Mouse (Mus musculus) inflammation-experienced regulatory T-cells, adult 6 months (primary cell): Measurements from ENCODE around the gene Cbfa2t2. TPM values are rescaled to one million over a fixed set of nuclear protein-coding genes. Genes with fewer than 3 reads are reported as not detected.
A peak's percentile ranks its signal among the peaks of the same experiment; 100 is the strongest.

ENCODE experiments used
- ATAC-seq: one replicate; pipeline ENCODE4 v1.8.0; 2017
- polyA plus RNA-seq, 3 experiments: library from polyadenylated mRNA; unstranded; fragments of 100-300 nt; shearing (Covaris generic); gene quantifications; one replicate each; pipeline ENCODE4 v1.2.1; 2017

Gene Cbfa2t2
- polyA plus RNA-seq, 3 experiments from 2014 or later, result 18.9 to 26.6 (median 25.6) TPM

GRCm38 (mm10) chr2:154426188-154426904 is 9.9 kb upstream of the Cbfa2t2 start:
- ATAC-seq, result no peak

- no peak for ATAC-seq
Observed at GRCm38 (mm10) chr2:154426905-154427852, 9.1 kb upstream of the Cbfa2t2 start.

GRCm38 (mm10) chr2:154427853-154428360 is 8.4 kb upstream of the Cbfa2t2 start:
- ATAC-seq, result no peak

GRCm38 (mm10) chr2:154430566-154430965 is 5.7 kb upstream of the Cbfa2t2 start:
- no peak for ATAC-seq

- no peak for ATAC-seq
Observed at GRCm38 (mm10) chr2:154432696-154433095, 3.6 kb upstream of the Cbfa2t2 start.

GRCm38 (mm10) chr2:154433391-154433790 is 2.9 kb upstream of the Cbfa2t2 start:
- ATAC-seq, result no peak

GRCm38 (mm10) chr2:154434690-154435089 is 1.6 kb upstream of the Cbfa2t2 start:
- no peak for ATAC-seq

- ATAC-seq, result peak; percentile 99
Observed at GRCm38 (mm10) chr2:154436076-154436457, 214 bp upstream of the Cbfa2t2 start.

- no peak for ATAC-seq
Observed at GRCm38 (mm10) chr2:154437191-154437527, 878 bp downstream of the Cbfa2t2 start.

- no peak for ATAC-seq
Observed at GRCm38 (mm10) chr2:154440453-154440852, 4.2 kb downstream of the Cbfa2t2 start.

GRCm38 (mm10) chr2:154447821-154448220 is 11.5 kb downstream of the Cbfa2t2 start:
- ATAC-seq, result no peak

- no peak for ATAC-seq
Observed at GRCm38 (mm10) chr2:154448633-154449032, 12.4 kb downstream of the Cbfa2t2 start.

GRCm38 (mm10) chr2:154452951-154453350 is 16.7 kb downstream of the Cbfa2t2 start:
- ATAC-seq, result no peak

GRCm38 (mm10) chr2:154454099-154454498 is 17.8 kb downstream of the Cbfa2t2 start:
- ATAC-seq, result no peak

GRCm38 (mm10) chr2:154454605-154455004 is 18.3 kb downstream of the Cbfa2t2 start:
- ATAC-seq, result no peak

- ATAC-seq, result peak; percentile 43
Observed at GRCm38 (mm10) chr2:154455776-154456175, 19.5 kb downstream of the Cbfa2t2 start.

GRCm38 (mm10) chr2:154456621-154457020 is 20.3 kb downstream of the Cbfa2t2 start:
- no peak for ATAC-seq

- no peak for ATAC-seq
Observed at GRCm38 (mm10) chr2:154459262-154459661, 23.0 kb downstream of the Cbfa2t2 start.

- ATAC-seq, result no peak
Observed at GRCm38 (mm10) chr2:154459851-154460250, 23.6 kb downstream of the Cbfa2t2 start.

- no peak for ATAC-seq
Observed at GRCm38 (mm10) chr2:154463621-154464198, 27.4 kb downstream of the Cbfa2t2 start.

GRCm38 (mm10) chr2:154465914-154466335 is 29.6 kb downstream of the Cbfa2t2 start:
- ATAC-seq, result no peak

- ATAC-seq, result no peak
Observed at GRCm38 (mm10) chr2:154467139-154467538, 30.9 kb downstream of the Cbfa2t2 start.
